Mouse (Mus musculus): ENCODE results near the gene Clcnkb. TPM values are rescaled to one million over a fixed set of nuclear protein-coding genes. Genes with fewer than 3 reads are reported as not detected.

The Clcnkb gene
- polyA plus RNA-seq, 1 experiment = 0.23 TPM

GRCm38 (mm10) chr4:141406516-141407299 is 9.1 kb downstream of the Clcnkb start:
- Histone ChIP-seq H3K79me2 (ENCODE audit: control insufficient read depth, insufficient read depth) (no peaks in the 10 kb centered on the region), H3ac (ENCODE audit: control insufficient read depth, insufficient read length) (no peak overlapping the region), H3K27me3 (ENCODE audit: control insufficient read depth, insufficient read depth, insufficient read length) (no peaks in the 10 kb centered on the region), H3K4me2 (ENCODE audit: low read depth) (peak overlapping the region; percentile 58), H3K4me3 (no peak overlapping the region), H3K36me3 (ENCODE audit: control insufficient read depth, insufficient read depth) (no peaks in the 10 kb centered on the region)
- no peak for TF ChIP-seq REST (IDR thresholded peaks at IDR 0.05; ENCODE audit: insufficient read depth, insufficient read length)
- no peak for TF ChIP-seq SRF (IDR thresholded peaks at IDR 0.05; ENCODE audit: control insufficient read depth, insufficient read length, low read depth)
- no peak for TF ChIP-seq USF1 (IDR thresholded peaks at IDR 0.05; ENCODE audit: low read depth)
- TF ChIP-seq CEBPB (IDR thresholded peaks at IDR 0.05; ENCODE audit: insufficient read depth, poor library complexity, severe bottlenecking) = no peak
- TF ChIP-seq TCF12 (IDR thresholded peaks at IDR 0.05; ENCODE audit: insufficient read depth, poor library complexity, severe bottlenecking) = no peak
- TF ChIP-seq POLR2AphosphoS2 (IDR thresholded peaks at IDR 0.05; ENCODE audit: insufficient read length, low read depth) = no peak
- no peak for TF ChIP-seq MAX (IDR thresholded peaks at IDR 0.05; ENCODE audit: low read depth)
- TF ChIP-seq E2F4 (IDR thresholded peaks at IDR 0.05; ENCODE audit: insufficient read depth) = no peak
- no peak for TF ChIP-seq MYOD1 (IDR thresholded peaks at IDR 0.05; ENCODE audit: control insufficient read depth in 1 of 3, insufficient read length in 2 of 3, low read depth in 2 of 3)
- TF ChIP-seq TCF3 (IDR thresholded peaks at IDR 0.05; ENCODE audit: insufficient read length, low read depth) = no peak
- TF ChIP-seq MYOG (IDR thresholded peaks at IDR 0.05; ENCODE audit: control insufficient read depth in 1 of 3, insufficient read depth in 1 of 3, insufficient read length in 2 of 3, low read depth in 2 of 3) = no peak
- TF ChIP-seq POLR2A (IDR thresholded peaks at IDR 0.05; ENCODE audit: insufficient read length, low read depth) = no peak

- TF ChIP-seq REST (IDR thresholded peaks at IDR 0.05; ENCODE audit: insufficient read depth, insufficient read length) = no peak
- TF ChIP-seq E2F4 (IDR thresholded peaks at IDR 0.05; ENCODE audit: insufficient read depth) = no peak
- TF ChIP-seq CEBPB (IDR thresholded peaks at IDR 0.05; ENCODE audit: insufficient read depth, poor library complexity, severe bottlenecking) = no peak
- TF ChIP-seq SRF (IDR thresholded peaks at IDR 0.05; ENCODE audit: control insufficient read depth, insufficient read length, low read depth) = no peak
- TF ChIP-seq POLR2AphosphoS2 (IDR thresholded peaks at IDR 0.05; ENCODE audit: insufficient read length, low read depth) = no peak
- TF ChIP-seq USF1 (IDR thresholded peaks at IDR 0.05; ENCODE audit: low read depth) = no peak
- no peak for TF ChIP-seq MYOG (IDR thresholded peaks at IDR 0.05; ENCODE audit: control insufficient read depth in 1 of 3, insufficient read depth in 1 of 3, insufficient read length in 2 of 3, low read depth in 2 of 3)
- no peak for TF ChIP-seq TCF12 (IDR thresholded peaks at IDR 0.05; ENCODE audit: insufficient read depth, poor library complexity, severe bottlenecking)
- TF ChIP-seq TCF3 (IDR thresholded peaks at IDR 0.05; ENCODE audit: insufficient read length, low read depth) = no peak
- TF ChIP-seq POLR2A (IDR thresholded peaks at IDR 0.05; ENCODE audit: insufficient read length, low read depth) = no peak
- no peak for TF ChIP-seq MAX (IDR thresholded peaks at IDR 0.05; ENCODE audit: low read depth)
- H3K4me2 ChIP-seq (ENCODE audit: low read depth) = no peak overlapping the region
- H3K27me3 ChIP-seq (ENCODE audit: control insufficient read depth, insufficient read depth, insufficient read length) = no peaks in the 10 kb centered on the region
- no peaks in the 10 kb centered on the region for H3K36me3 ChIP-seq (ENCODE audit: control insufficient read depth, insufficient read depth)
- no peaks in the 10 kb centered on the region for H3K79me2 ChIP-seq (ENCODE audit: control insufficient read depth, insufficient read depth)
- no peak overlapping the region for H3ac ChIP-seq (ENCODE audit: control insufficient read depth, insufficient read length)
- no peak overlapping the region for H3K4me3 ChIP-seq
Measured at GRCm38 (mm10) chr4:141405314-141405622, 10.5 kb downstream of the Clcnkb start.

- no peaks in the 10 kb centered on the region for H3K79me2 ChIP-seq (ENCODE audit: control insufficient read depth, insufficient read depth)
- no peaks in the 10 kb centered on the region for H3K27me3 ChIP-seq (ENCODE audit: control insufficient read depth, insufficient read depth, insufficient read length)
- no peaks in the 10 kb centered on the region for H3K36me3 ChIP-seq (ENCODE audit: control insufficient read depth, insufficient read depth)
- TF ChIP-seq POLR2AphosphoS2 (IDR thresholded peaks at IDR 0.05; ENCODE audit: insufficient read length, low read depth) (no peak), MYOD1 (IDR thresholded peaks at IDR 0.05; ENCODE audit: control insufficient read depth in 1 of 3, insufficient read length in 2 of 3, low read depth in 2 of 3) (peak in 2 of 3 experiments; percentile 22 to 80), MYOG (IDR thresholded peaks at IDR 0.05; ENCODE audit: control insufficient read depth in 1 of 3, insufficient read depth in 1 of 3, insufficient read length in 2 of 3, low read depth in 2 of 3) (peak in 1 of 3 experiments; percentile 80)
- H3K4me3 ChIP-seq = no peak overlapping the region
- H3K4me2 ChIP-seq (ENCODE audit: low read depth) = peak overlapping the region; percentile 63
- no peak overlapping the region for H3ac ChIP-seq (ENCODE audit: control insufficient read depth, insufficient read length)
Measured at GRCm38 (mm10) chr4:141404518-141405313, 11.1 kb downstream of the Clcnkb start.

- H3K4me3 ChIP-seq = no peak overlapping the region
- no peak for TF ChIP-seq USF1 (IDR thresholded peaks at IDR 0.05; ENCODE audit: low read depth)
- no peak for TF ChIP-seq CEBPB (IDR thresholded peaks at IDR 0.05; ENCODE audit: insufficient read depth, poor library complexity, severe bottlenecking)
- TF ChIP-seq MYOG (IDR thresholded peaks at IDR 0.05; ENCODE audit: control insufficient read depth in 1 of 3, insufficient read depth in 1 of 3, insufficient read length in 2 of 3, low read depth in 2 of 3) = no peak
- no peak for TF ChIP-seq TCF3 (IDR thresholded peaks at IDR 0.05; ENCODE audit: insufficient read length, low read depth)
- TF ChIP-seq E2F4 (IDR thresholded peaks at IDR 0.05; ENCODE audit: insufficient read depth) = no peak
- no peak for TF ChIP-seq REST (IDR thresholded peaks at IDR 0.05; ENCODE audit: insufficient read depth, insufficient read length)
- no peak for TF ChIP-seq POLR2AphosphoS2 (IDR thresholded peaks at IDR 0.05; ENCODE audit: insufficient read length, low read depth)
- TF ChIP-seq POLR2A (IDR thresholded peaks at IDR 0.05; ENCODE audit: insufficient read length, low read depth) = no peak
- TF ChIP-seq TCF12 (IDR thresholded peaks at IDR 0.05; ENCODE audit: insufficient read depth, poor library complexity, severe bottlenecking) = no peak
- TF ChIP-seq SRF (IDR thresholded peaks at IDR 0.05; ENCODE audit: control insufficient read depth, insufficient read length, low read depth) = no peak
- TF ChIP-seq MYOD1 (IDR thresholded peaks at IDR 0.05; ENCODE audit: control insufficient read depth in 1 of 3, insufficient read length in 2 of 3, low read depth in 2 of 3) = no peak
- no peak for TF ChIP-seq MAX (IDR thresholded peaks at IDR 0.05; ENCODE audit: low read depth)
Measured at GRCm38 (mm10) chr4:141400171-141400570, 15.6 kb downstream of the Clcnkb start.

More at GRCm38 (mm10) chr4:141400171-141400570, 15.6 kb downstream of the Clcnkb start:
- H3K4me2 ChIP-seq (ENCODE audit: low read depth) = no peak overlapping the region
- H3K36me3 ChIP-seq (ENCODE audit: control insufficient read depth, insufficient read depth) = no peaks in the 10 kb centered on the region
- H3K27me3 ChIP-seq (ENCODE audit: control insufficient read depth, insufficient read depth, insufficient read length) = peaks cover 8% of the 10 kb centered on the region
- H3ac ChIP-seq (ENCODE audit: control insufficient read depth, insufficient read length) = no peak overlapping the region
- no peaks in the 10 kb centered on the region for H3K79me2 ChIP-seq (ENCODE audit: control insufficient read depth, insufficient read depth)
